Mouse (Mus musculus) fibroblast of lung, adult 2 months (primary cell): Measurements from ENCODE around the gene Serpina3m.
A peak's percentile ranks its signal among the peaks of the same experiment; 100 is the strongest.
"Not testable (repeated sequence)": the region's sequence is repeated elsewhere in the genome, so short reads cannot be mapped to it uniquely, and the experiment has no call there.

ENCODE experiments used
- DNase-seq: peaks from one replicate; pipeline ENCODE4 v3.0.0-alpha.2; 2011; ENCODE audit warnings: low read depth

Serpina3m gene

GRCm38 (mm10) chr12:104388477-104388876 lies 50.2 kb downstream of the Serpina3m start:
- no peak for DNase-seq

GRCm38 (mm10) chr12:104391057-104391456 lies 52.8 kb downstream of the Serpina3m start:
- not testable (repeated sequence) for DNase-seq

GRCm38 (mm10) chr12:104403968-104404367 lies 65.7 kb downstream of the Serpina3m start:
- DNase-seq: no peak

GRCm38 (mm10) chr12:104406454-104406885 lies 68.2 kb downstream of the Serpina3m start, which contains the start of gene Serpina3n:
TSS of gene Serpina3n (plus strand) at chr12:104406729.
- DNase-seq: peak; percentile 64

GRCm38 (mm10) chr12:104412507-104412906 lies 74.2 kb downstream of the Serpina3m start:
- no peak for DNase-seq

GRCm38 (mm10) chr12:104414576-104414975 lies 76.3 kb downstream of the Serpina3m start:
- DNase-seq: no peak

GRCm38 (mm10) chr12:104415625-104416315 lies 77.5 kb downstream of the Serpina3m start:
- peak; percentile 99 for DNase-seq

- DNase-seq: no peak
Measured at GRCm38 (mm10) chr12:104418340-104419135, 80.3 kb downstream of the Serpina3m start.

GRCm38 (mm10) chr12:104419136-104419462 lies 80.8 kb downstream of the Serpina3m start:
- no peak for DNase-seq

GRCm38 (mm10) chr12:104422615-104423392 lies 84.5 kb downstream of the Serpina3m start:
- DNase-seq: no peak

- DNase-seq: no peak
Measured at GRCm38 (mm10) chr12:104425591-104425990, 87.3 kb downstream of the Serpina3m start.

GRCm38 (mm10) chr12:104426915-104427314 lies 88.6 kb downstream of the Serpina3m start:
- DNase-seq: no peak

GRCm38 (mm10) chr12:104431359-104431758 lies 93.1 kb downstream of the Serpina3m start:
- no peak for DNase-seq

GRCm38 (mm10) chr12:104433214-104433613 lies 94.9 kb downstream of the Serpina3m start:
- no peak for DNase-seq

- no peak for DNase-seq
Measured at GRCm38 (mm10) chr12:104433951-104434735, 95.9 kb downstream of the Serpina3m start.

GRCm38 (mm10) chr12:104440087-104440760 lies 101.9 kb downstream of the Serpina3m start:
- peak; percentile 48 for DNase-seq

GRCm38 (mm10) chr12:104443716-104444115 lies 105.4 kb downstream of the Serpina3m start:
- no peak for DNase-seq
